Mouse (Mus musculus) liver, embryonic 11.5 days (tissue): ENCODE data around the gene Ahcyl1. TPM values are rescaled to one million over a fixed set of nuclear protein-coding genes. Genes with fewer than 3 reads are reported as not detected.
A peak's percentile ranks its signal among the peaks of the same experiment; 100 is the strongest.

ENCODE experiments used
- ATAC-seq: fragments of 200-750 bp; cut with Nextera tagmentation; replicated peaks from 2 replicates; pipeline ENCODE4 v1.8.0; 2017; ENCODE audit warnings: moderate number of reproducible peaks, mild to moderate bottlenecking, moderate TSS enrichment, moderate library complexity; ENCODE audit not compliant: low FRiP score
- DNase-seq: peaks from one replicate; pipeline ENCODE4 v3.0.0-alpha.2; 2017; ENCODE audit warnings: low spot score
- H3K27ac ChIP-seq: fragments of 300-500 bp; sonication (generic); 2 replicates; pipeline ENCODE4 v1.5.1; 2014; ENCODE audit warnings: mild to moderate bottlenecking, low read depth, low read length, control low read depth
- H3K27me3 ChIP-seq: fragments of 300-500 bp; sonication (generic); replicated peaks from 2 replicates; pipeline ENCODE4 v1.6.1; 2014; ENCODE audit warnings: low read length, mixed read lengths; ENCODE audit not compliant: control insufficient read depth, insufficient read depth
- H3K36me3 ChIP-seq: fragments of 300-500 bp; sonication (generic); 2 replicates; pipeline ENCODE4 v1.6.1; 2014; ENCODE audit warnings: mild to moderate bottlenecking, low read length, moderate library complexity, mixed read lengths; ENCODE audit not compliant: control insufficient read depth, insufficient read depth
- H3K4me1 ChIP-seq: fragments of 300-500 bp; sonication (generic); replicated peaks from 2 replicates; pipeline ENCODE4 v1.6.1; 2014; ENCODE audit warnings: low read length, mixed read lengths; ENCODE audit not compliant: control insufficient read depth, insufficient read depth
- H3K4me2 ChIP-seq: fragments of 300-500 bp; sonication (generic); 2 replicates; pipeline ENCODE4 v1.6.1; 2014; ENCODE audit warnings: mild to moderate bottlenecking, control low read depth, moderate library complexity
- H3K4me3 ChIP-seq: fragments of 300-500 bp; sonication (generic); 2 replicates; pipeline ENCODE4 v1.5.1; 2014; ENCODE audit warnings: low read depth, low read length, control low read depth
- H3K9ac ChIP-seq: fragments of 300-500 bp; sonication (generic); 2 replicates; pipeline ENCODE4 v1.6.1; 2014; ENCODE audit warnings: low read depth, low read length, control low read depth
- H3K9me3 ChIP-seq: fragments of 300-500 bp; sonication (generic); 2 replicates; pipeline ENCODE4 v1.6.1; 2016; ENCODE audit warnings: low read length, inconsistent platforms, mixed read lengths; ENCODE audit not compliant: control insufficient read depth
- WGBS: fragments of 180-500 bp; shearing (Covaris S2); extraction: QIAGEN DNeasy Blood & Tissue Kit; methylation state at CpG from one replicate; pipeline ENCODE4 v1.1.7; 2014; 5-methylcytosine and 5-hydroxymethylcytosine counted together
- polyA plus RNA-seq: library from polyadenylated mRNA; unstranded; fragments of >200 nt; fragmentation: Nextera tagmentation; extraction: Ambion mirVana; gene quantifications from 2 replicates; pipeline ENCODE4 v1.2.1, GENCODE M21; 2014

The Ahcyl1 gene
- polyA plus RNA-seq, result 69.0 and 76.3 TPM in 2 replicates

DNA sequence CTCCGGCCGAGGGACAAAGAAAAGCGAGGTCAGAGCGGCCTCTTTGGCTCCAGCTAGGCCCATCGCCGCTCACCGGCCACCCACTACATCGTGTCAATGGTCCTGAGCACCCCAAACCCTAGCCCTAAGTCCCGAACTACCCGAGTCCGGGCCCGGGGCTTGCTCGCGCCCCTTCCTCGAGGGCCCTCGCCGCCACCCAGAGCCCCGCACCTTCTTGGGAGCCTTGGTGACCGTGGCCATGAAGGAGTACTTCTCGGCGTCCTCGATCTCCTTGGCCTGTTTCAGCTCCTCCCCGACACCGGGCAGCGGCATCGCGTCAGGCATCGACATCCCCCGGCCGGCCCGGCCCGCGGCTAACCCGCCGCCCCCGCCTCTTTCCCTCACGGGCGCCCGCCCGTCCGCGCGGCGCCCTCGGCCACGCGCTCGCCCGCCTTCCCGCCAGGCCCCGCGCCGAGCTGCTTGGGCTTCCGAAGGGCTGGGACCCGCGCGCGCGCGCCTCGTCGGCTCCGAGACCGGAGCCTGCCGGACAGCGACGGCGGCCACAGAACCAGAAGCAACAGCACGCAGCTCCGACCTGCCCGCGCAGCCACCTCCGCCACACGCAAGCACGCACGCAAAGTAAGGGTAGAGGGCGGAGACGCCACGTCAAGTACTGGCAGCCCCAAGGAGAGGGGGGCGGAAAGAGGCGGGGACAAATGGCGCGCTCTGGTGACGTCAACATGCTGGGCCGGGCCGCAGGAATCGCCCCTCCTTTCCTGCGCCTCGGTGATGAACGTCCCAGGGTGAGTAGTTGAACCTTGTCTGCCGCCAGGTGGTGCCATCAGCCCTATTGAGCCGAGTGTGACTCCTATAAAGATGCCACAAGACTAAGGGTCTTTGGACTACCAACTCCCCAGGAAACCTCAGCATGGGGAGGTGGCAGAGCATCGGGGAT, at the start of gene Ahcyl1:
Ahcyl1 (minus strand) TSS at position 613 of the 934 bp plus-strand sequence.
- Histone ChIP-seq H3K9me3 (no peaks in the 10 kb centered on the region), H3K4me2 (peak within 1 kb of the TSS; percentile 71), H3K27ac (peak within 1 kb of the TSS; percentile 89), H3K27me3 (no peaks in the 10 kb centered on the region), H3K36me3 (no peaks in the 10 kb centered on the region), H3K9ac (peak within 1 kb of the TSS; percentile 95), H3K4me1 (peaks cover 23% of the 10 kb centered on the region), H3K4me3 (peak within 1 kb of the TSS; percentile 93)
- 1% methylated on average over 88 of the region's 93 CpGs for WGBS
- ATAC-seq (peak; percentile 95), DNase-seq (peak; percentile 99)

DNA sequence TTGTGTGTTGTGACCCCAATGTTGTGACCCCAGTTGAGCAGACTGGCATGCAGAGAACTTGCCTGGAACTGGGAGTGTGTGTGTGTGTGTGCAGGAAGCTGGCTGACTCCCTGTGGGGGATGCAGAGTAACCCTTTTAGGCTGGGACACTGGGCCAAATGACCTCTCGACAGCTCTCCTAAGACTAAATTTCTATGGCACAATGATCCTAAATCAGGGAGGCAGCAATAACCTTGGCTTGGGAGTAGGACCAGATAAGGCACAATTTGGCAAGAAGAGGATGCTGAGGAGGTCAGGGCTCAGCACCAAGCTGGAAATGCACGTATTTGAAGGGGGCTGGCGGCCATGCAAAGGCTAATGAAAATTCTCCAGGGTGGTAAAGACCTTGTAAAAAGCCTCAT, 49.7 kb upstream of the Ahcyl1 start:
- H3K9ac ChIP-seq, result no peak overlapping the region
- H3K36me3 ChIP-seq, result peaks cover 5% of the 10 kb centered on the region; the same call in 1 of the 2 replicates
- H3K4me2 ChIP-seq, result no peak overlapping the region
- no peaks in the 10 kb centered on the region for H3K27me3 ChIP-seq
- H3K9me3 ChIP-seq, result no peaks in the 10 kb centered on the region
- no peak overlapping the region for H3K27ac ChIP-seq
- peaks cover 21% of the 10 kb centered on the region for H3K4me1 ChIP-seq
- ATAC-seq, result no peak
- DNase-seq, result no peak
- 80% methylated on average over 3 of the region's 3 CpGs for WGBS
- H3K4me3 ChIP-seq, result no peak overlapping the region

DNA sequence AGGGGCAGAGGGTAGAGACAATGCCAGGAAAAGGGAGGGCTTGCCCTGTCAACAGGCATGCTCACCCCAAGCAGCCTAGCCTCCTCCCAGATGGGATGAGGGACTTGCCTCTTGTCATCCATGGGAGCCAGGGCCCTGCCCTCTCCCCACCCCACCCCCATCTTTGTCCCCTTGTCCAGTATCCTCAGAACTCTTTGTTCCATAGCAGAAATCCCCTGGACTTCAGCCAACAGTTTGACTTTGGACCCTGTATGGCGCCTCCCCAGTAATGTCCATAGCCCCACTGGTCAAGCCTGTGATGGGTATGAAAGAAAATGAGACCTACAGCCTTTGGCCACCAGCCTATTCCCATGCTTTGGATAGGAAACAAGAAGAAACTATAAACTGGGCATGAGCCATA, 47.3 kb upstream of the Ahcyl1 start:
- H3K4me3 ChIP-seq, result no peak overlapping the region
- no peaks in the 10 kb centered on the region for H3K27me3 ChIP-seq
- H3K4me2 ChIP-seq, result no peak overlapping the region
- no peak overlapping the region for H3K9ac ChIP-seq
- H3K9me3 ChIP-seq, result no peaks in the 10 kb centered on the region
- peaks cover 29% of the 10 kb centered on the region for H3K4me1 ChIP-seq
- H3K27ac ChIP-seq, result no peak overlapping the region
- DNase-seq (no peak), ATAC-seq (no peak)
- WGBS, result 76% methylated on average over 1 of the region's 1 CpGs
- H3K36me3 ChIP-seq, result peaks cover 5% of the 10 kb centered on the region; the same call in 1 of the 2 replicates

DNA sequence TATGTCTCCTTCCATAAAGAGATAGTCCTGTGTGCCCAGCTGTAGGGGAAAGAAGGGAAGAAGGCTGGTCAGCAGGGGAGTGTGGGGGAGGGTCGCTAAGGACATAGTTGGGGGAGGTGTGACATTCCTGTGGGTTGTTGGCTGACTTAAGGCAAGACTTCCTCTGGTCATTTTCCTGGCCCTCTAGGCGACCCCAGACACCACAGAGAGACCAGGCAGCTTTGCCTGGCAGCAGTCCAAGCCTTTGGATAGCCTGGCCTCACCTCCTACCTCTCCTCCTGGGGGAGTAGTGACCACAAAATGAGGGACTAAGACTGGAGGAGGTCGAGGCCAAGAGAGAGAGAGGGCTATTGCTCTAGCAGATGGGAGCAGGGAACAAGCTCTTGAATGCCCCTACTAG, 46.7 kb upstream of the Ahcyl1 start:
- no peak overlapping the region for H3K4me2 ChIP-seq
- DNase-seq, result no peak

DNA sequence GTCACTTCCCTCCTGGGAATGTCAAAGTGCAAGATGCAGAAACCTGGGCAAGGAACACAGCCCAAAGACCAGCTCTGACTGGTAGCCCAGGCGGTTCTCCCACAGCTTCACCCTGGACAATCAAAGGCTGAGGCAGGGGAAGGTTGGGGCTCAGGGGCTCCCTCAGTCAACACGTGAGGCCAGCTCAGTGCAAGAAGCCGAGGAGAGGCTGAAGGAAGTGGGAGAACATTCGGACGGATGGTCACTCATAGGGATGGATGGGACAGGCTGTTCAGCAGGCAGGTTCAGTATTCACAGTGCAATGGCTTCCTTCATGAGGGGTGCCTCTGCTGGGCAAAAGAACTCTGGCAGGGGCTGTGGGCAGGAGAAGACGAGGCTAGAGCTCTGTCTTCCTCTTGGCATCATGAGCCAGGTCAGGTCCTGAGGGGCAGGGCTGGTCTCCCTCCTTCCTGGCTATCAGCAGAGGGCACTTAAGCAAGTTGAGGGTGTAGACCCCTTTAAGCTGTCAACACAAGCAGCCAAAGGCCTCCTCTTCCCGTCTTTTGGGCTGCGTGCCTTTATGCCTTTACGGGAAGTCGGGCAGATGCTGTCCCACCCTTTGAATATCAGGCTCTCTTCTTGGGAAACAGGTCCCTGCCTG, 45.8 kb upstream of the Ahcyl1 start:
- ATAC-seq, result no peak
- no peak for DNase-seq
- no peak overlapping the region for H3K4me3 ChIP-seq
- no peaks in the 10 kb centered on the region for H3K27me3 ChIP-seq
- peaks cover 29% of the 10 kb centered on the region for H3K4me1 ChIP-seq
- H3K36me3 ChIP-seq, result peaks cover 5% of the 10 kb centered on the region; the same call in 1 of the 2 replicates
- H3K9me3 ChIP-seq, result no peaks in the 10 kb centered on the region
- no peak overlapping the region for H3K27ac ChIP-seq
- H3K9ac ChIP-seq, result no peak overlapping the region
- WGBS, result 81% methylated on average over 10 of the region's 10 CpGs
- H3K4me2 ChIP-seq, result no peak overlapping the region

More for the DNA sequence above, 46.7 kb upstream of the Ahcyl1 start:
- H3K36me3 ChIP-seq, result peaks cover 5% of the 10 kb centered on the region; the same call in 1 of the 2 replicates
- H3K27ac ChIP-seq, result no peak overlapping the region
- no peaks in the 10 kb centered on the region for H3K9me3 ChIP-seq
- peaks cover 29% of the 10 kb centered on the region for H3K4me1 ChIP-seq
- ATAC-seq, result no peak
- no peak overlapping the region for H3K9ac ChIP-seq
- H3K27me3 ChIP-seq, result no peaks in the 10 kb centered on the region
- H3K4me3 ChIP-seq, result no peak overlapping the region
- WGBS, result 9% methylated on average over 3 of the region's 3 CpGs

DNA sequence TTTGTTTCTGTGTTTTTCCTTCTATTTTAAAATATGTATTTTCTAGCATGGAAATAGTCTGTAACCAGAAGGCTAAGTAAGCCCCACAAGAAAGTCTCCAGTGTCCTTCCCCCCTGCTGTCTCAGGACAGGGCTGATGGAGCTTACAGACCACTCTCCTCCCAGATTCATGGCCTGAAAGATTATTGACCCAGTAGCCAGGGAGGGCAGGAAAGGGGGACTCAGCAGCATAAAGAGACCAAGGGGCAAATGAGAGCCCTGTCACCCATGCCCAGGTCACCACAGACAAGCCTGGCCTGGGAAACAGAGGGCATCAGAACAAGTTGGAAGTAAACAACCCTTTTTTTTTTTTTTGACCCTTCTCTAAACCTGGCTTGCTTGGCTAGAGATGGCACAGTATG, 45.0 kb upstream of the Ahcyl1 start:
- Histone ChIP-seq H3K4me2 (no peak overlapping the region), H3K27me3 (no peaks in the 10 kb centered on the region), H3K4me3 (no peak overlapping the region), H3K9ac (no peak overlapping the region), H3K27ac (peak overlapping the region; percentile 78), H3K9me3 (no peaks in the 10 kb centered on the region), H3K36me3 (peaks cover 5% of the 10 kb centered on the region; the same call in 1 of the 2 replicates), H3K4me1 (peaks cover 29% of the 10 kb centered on the region)
- ATAC-seq (no peak), DNase-seq (no peak)

DNA sequence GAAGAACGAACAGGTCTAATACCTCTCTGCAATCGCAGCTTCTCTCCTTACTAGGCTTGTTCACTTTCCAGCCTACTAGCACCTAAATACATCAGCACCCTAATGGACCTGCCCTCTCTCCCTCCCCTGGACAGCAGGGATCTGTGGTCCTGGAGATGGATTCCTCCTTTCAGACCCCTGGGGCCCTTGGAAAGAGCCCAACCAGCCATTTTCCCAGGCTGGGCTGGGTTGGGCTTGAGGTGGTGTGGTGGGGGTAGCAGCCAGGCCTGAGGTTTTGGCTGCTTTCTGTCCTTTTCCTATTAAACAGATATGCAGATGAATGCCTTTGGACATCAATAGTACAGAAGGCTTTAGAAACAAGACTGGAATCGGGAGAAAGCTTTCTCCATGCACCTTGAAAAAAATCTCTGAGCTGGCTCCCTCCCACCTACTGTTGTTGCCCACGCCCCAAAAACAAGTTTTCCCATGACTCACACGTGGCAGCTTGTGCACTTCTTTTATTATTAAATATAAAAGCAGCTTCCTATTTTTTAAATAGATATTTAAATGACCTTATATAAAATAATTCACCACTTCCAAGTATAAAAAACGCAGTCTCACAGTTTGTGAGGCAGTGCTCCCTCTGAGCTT, 44.3 kb upstream of the Ahcyl1 start:
- peaks cover 29% of the 10 kb centered on the region for H3K4me1 ChIP-seq
- H3K4me2 ChIP-seq, result no peak overlapping the region
- H3K27ac ChIP-seq, result peak overlapping the region; percentile 78
- ATAC-seq (peak; percentile 69), DNase-seq (peak; percentile 60)
- no peak overlapping the region for H3K4me3 ChIP-seq
- H3K9ac ChIP-seq, result no peak overlapping the region
- WGBS, result 16% methylated on average over 6 of the region's 6 CpGs
- peaks cover 2% of the 10 kb centered on the region; the same call in 1 of the 2 replicates for H3K36me3 ChIP-seq
- no peaks in the 10 kb centered on the region for H3K27me3 ChIP-seq
- H3K9me3 ChIP-seq, result no peaks in the 10 kb centered on the region

DNA sequence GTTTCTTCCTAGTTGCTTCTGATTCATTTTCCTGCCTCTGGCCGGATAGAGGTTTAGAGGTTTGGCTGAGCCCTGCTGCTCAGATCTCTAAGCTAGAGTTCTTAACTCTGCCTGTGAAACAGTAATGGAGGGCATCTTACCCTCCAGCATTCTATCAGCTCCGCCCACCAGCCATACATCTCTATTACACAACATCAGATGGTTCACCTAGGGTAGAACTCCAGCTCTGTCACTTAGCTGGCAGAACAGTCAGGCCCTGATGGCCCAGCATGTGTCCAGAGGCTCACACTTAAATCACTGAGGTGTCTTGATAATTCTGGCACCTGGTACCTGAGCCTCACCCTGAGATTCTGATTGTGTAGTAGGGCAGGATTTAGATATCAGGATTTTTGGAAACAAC, 43.6 kb upstream of the Ahcyl1 start:
- no peaks in the 10 kb centered on the region for H3K9me3 ChIP-seq
- no peak for ATAC-seq
- peaks cover 29% of the 10 kb centered on the region for H3K4me1 ChIP-seq
- H3K27me3 ChIP-seq, result no peaks in the 10 kb centered on the region
- no peaks in the 10 kb centered on the region; the same call in 1 of the 2 replicates for H3K36me3 ChIP-seq
- no peak overlapping the region for H3K9ac ChIP-seq
- no peak for DNase-seq
- H3K4me2 ChIP-seq, result no peak overlapping the region
- WGBS, result 70% methylated on average over 2 of the region's 2 CpGs
- H3K4me3 ChIP-seq, result no peak overlapping the region
- peak overlapping the region; percentile 57; the same call in 1 of the 2 replicates for H3K27ac ChIP-seq
